Mouse (Mus musculus): Measurements from ENCODE around the gene Hmg20b. TPM values are rescaled to one million over a fixed set of nuclear protein-coding genes. Genes with fewer than 3 reads are reported as not detected.

The Hmg20b gene
- total RNA-seq, 2 experiments from 2014 or later = 22.9 to 28.2 TPM

DNA sequence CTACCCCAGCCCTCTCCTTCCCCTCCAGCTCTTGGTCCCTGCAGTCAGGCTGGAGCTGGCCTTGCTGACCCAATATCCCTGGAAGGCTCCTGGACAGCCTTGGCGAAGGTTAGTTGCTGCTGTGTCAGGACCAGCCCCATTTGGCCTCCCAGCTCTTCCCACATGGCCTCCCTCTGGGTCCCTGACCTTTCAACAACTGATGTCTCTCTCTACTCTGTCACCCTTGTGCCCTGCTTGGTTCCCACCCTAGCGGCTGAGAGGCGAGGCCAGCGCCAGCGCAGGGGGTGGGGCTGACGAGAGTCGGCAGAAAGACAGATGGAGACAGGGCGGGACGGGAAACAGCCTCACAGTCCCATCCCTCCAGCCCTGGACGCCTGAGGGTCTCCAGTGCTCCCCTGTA is 21.9 kb downstream of the Hmg20b start, which contains the start of gene Tbxa2r:
Tbxa2r (plus strand) TSS at position 346 of the 400 bp plus-strand sequence.
- peak; percentile 72 for DNase-seq
- Histone ChIP-seq H3K4me3 (peak within 1 kb of the TSS; percentile 50), H3K27ac (peak within 1 kb of the TSS; percentile 76)
- intact Hi-C loops (cut with DNase I) = no loop called here
- TF ChIP-seq CTCF (IDR thresholded peaks at IDR 0.05) = no peak

DNA sequence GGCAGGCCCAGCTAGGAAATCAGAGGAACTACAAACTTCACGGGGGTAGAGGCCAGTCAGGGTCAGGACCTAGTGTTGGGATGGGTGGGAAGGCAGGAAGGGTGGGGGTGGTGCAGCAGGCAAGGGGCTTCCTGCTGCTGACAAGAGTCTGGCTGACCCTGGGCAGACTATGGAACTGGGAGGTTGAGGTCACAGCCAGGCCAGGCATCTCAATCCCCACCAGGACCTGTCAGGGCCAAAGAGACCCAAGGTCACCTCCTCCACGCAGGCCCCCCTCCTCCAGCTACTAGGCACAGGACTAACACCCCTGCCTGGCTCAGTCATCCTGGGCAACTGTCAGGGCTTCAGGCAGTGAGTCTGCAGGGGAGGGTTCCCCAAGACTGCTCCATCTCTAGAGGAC is 22.3 kb downstream of the Hmg20b start:
- TF ChIP-seq CTCF (IDR thresholded peaks at IDR 0.05) = no peak
- Histone ChIP-seq H3K4me3 (peak overlapping the region; percentile 50), H3K27ac (peak overlapping the region; percentile 76)
- intact Hi-C loops (cut with DNase I) = no loop called here
- peak; percentile 34 for DNase-seq

DNA sequence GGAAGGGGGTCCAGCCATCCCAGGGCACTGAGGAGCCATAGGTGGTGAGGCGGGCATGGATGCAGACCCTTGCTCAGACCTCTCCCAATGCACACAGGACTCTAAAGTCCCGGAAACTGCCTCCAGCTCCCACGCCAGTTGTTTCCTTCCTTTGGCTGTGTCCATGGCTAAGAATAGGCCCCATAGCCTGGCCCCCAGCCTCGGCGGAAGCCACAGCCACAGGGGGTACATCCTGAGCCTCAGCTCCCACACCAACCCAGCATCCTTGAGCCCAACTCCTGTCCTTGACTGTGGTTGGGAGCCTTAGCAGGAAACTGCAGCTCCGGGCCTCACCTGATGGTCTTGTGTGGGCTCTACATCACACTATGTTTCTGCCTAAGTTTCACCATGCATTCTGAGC is 23.4 kb downstream of the Hmg20b start:
- no peak for TF ChIP-seq CTCF (IDR thresholded peaks at IDR 0.05)
- DNase-seq = peak; percentile 46
- Histone ChIP-seq H3K27ac (peak overlapping the region; percentile 76), H3K4me3 (peak overlapping the region; percentile 45)
- intact Hi-C loops (cut with DNase I) = no loop called here

DNA sequence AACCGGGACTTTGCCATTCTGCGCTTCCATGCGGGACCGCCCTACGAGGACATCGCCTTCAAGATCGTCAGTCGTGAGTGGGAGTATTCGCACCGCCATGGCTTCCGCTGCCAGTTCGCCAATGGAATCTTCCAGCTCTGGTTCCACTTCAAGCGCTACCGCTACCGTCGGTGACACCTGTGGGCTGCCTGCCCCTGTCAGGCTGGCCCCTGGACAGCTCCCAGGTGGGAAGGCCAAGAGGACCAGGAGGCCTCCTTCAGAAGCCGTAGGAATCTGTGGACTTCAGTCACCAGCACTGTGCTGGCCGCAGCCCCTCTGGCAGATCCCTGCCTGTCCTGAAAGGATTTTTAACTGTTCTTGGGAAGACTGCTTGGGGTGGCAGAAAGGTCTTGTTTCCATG is 24.5 kb downstream of the Hmg20b start:
- DNase-seq = no peak
- no peak overlapping the region for H3K4me3 ChIP-seq
- peak overlapping the region; percentile 76 for H3K27ac ChIP-seq
- intact Hi-C loops (cut with DNase I) = loop anchor here (2.0 kb wide), 1 partner anchor 17 kb away; the partner anchor contains the start of gene Gipc3
- TF ChIP-seq CTCF (IDR thresholded peaks at IDR 0.05) = no peak

- no peak overlapping the region for H3K4me3 ChIP-seq
- no peak for TF ChIP-seq CTCF (IDR thresholded peaks at IDR 0.05)
- intact Hi-C loops (cut with DNase I) = loop anchor here (2.0 kb wide), 1 partner anchor 18 kb away; the partner anchor contains the start of gene Gipc3
Measured at GRCm38 (mm10) chr10:81325176-81325575, 25.1 kb downstream of the Hmg20b start.

DNA sequence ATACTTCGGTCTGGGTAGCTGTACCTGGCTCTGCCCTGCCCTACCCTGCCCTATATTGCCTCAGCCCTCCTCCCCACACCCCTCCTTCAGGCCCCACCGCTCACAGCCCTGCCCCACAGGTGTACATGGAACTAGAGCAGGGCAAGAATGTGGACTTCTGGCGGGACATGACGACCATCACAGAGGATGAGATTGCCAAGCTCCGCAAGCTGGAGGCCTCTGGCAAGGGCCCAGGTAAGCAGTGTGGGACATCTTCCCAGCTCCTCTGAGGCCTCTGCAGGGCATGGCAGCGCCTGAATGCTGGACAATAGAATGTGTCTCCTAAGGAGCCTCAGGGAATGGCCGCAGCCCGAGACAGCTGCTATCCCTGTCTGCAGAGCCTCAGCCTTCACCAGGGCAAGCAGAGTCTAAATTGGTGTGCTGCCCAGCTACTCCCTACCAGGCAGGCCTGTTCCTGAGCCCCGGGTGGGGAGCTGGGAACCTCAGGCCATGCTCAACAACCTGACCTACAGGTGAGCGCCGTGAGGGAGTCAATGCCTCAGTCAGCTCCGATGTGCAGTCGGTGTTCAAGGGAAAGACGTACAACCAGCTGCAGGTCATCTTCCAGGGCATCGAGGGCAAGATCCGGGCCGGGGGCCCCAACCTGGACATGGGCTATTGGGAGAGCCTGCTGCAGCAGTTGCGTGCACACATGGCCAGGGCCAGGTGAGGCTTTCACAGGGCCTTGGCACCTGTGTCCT is 26.3 kb downstream of the Hmg20b start:
- TF ChIP-seq CTCF (IDR thresholded peaks at IDR 0.05) = no peak
- no peak overlapping the region for H3K4me3 ChIP-seq
- DNase-seq = no peak
- intact Hi-C loops (cut with DNase I) = loop anchor here (2.0 kb wide), 2 partner anchors 19 to 25 kb away; partner anchors contain the start of gene Gipc3
- H3K27ac ChIP-seq = no peak overlapping the region

More at GRCm38 (mm10) chr10:81325176-81325575, 25.1 kb downstream of the Hmg20b start:
- H3K27ac ChIP-seq = no peak overlapping the region
- DNase-seq = no peak

GRCm38 (mm10) chr10:81323141-81323775 is 27.0 kb downstream of the Hmg20b start:
- no peak for TF ChIP-seq CTCF (IDR thresholded peaks at IDR 0.05)
- Histone ChIP-seq H3K27ac (no peak overlapping the region), H3K4me3 (no peak overlapping the region)
- DNase-seq = no peak
- intact Hi-C loops (cut with DNase I) = loop anchor here (2.0 kb wide), 1 partner anchor 26 kb away; no protein-coding TSS in a partner anchor

DNA sequence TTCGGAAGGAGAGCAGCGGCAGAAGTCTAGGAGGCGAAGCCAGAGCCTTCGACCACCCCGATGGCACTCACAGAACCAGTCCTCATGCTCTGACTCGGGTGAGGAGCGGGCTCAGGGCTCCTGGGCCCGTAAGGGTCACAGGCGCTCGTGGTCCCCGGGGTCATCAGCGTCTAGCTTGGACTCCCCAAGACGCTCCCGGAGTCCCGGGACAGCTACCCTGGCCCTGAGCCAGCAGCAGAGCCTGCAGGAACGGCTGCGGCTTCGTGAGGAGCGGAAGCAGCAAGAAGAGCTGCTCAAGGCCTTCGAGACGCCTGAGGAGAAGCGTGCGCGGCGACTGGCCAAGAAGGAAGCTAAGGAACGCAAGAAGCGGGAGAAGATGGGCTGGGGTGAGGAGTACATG is 27.8 kb downstream of the Hmg20b start:
- no peak for TF ChIP-seq CTCF (IDR thresholded peaks at IDR 0.05)
- peak overlapping the region; percentile 98 for H3K4me3 ChIP-seq
- intact Hi-C loops (cut with DNase I) = loop anchor here (2.0 kb wide), 1 partner anchor 26 kb away; no protein-coding TSS in a partner anchor
- H3K27ac ChIP-seq = no peak overlapping the region
- no peak for DNase-seq

GRCm38 (mm10) chr10:81321436-81321835 is 28.8 kb downstream of the Hmg20b start:
- Histone ChIP-seq H3K4me3 (peak overlapping the region; percentile 98), H3K27ac (peak overlapping the region; percentile 98)
- TF ChIP-seq CTCF (IDR thresholded peaks at IDR 0.05) = no peak
- no peak for DNase-seq
- intact Hi-C loops (cut with DNase I) = no loop called here

- intact Hi-C loops (cut with DNase I) = no loop called here
- peak within 1 kb of the TSS; percentile 98 for H3K4me3 ChIP-seq
- peak; percentile 100 for DNase-seq
- peak; percentile 16; the same call in 1 of the 2 replicates for TF ChIP-seq CTCF (IDR thresholded peaks at IDR 0.05)
- H3K27ac ChIP-seq = peak within 1 kb of the TSS; percentile 98
Measured at GRCm38 (mm10) chr10:81320550-81321347, 29.5 kb downstream of the Hmg20b start, which contains the start of gene Cactin. Gene Cactin, plus strand, starts transcription at chr10:81321103.

- peak overlapping the region; percentile 98 for H3K27ac ChIP-seq
- intact Hi-C loops (cut with DNase I) = loop anchor here (2.0 kb wide), 1 partner anchor 27 kb away; the partner anchor contains the start of gene Pip5k1c
- DNase-seq = no peak
Measured at GRCm38 (mm10) chr10:81319741-81320549, 30.3 kb downstream of the Hmg20b start.

More at GRCm38 (mm10) chr10:81319741-81320549, 30.3 kb downstream of the Hmg20b start:
- H3K4me3 ChIP-seq = peak overlapping the region; percentile 98
- TF ChIP-seq CTCF (IDR thresholded peaks at IDR 0.05) = no peak
